Mouse (Mus musculus) thymus, postnatal 10 days (tissue): ENCODE results near the gene Kcnip1.
A peak's percentile ranks its signal among the peaks of the same experiment; 100 is the strongest.

Source experiments
- DNase-seq, 2 experiments: peaks; one replicate each; pipeline ENCODE4 v3.0.0; 2021; ENCODE audit warnings: low spot score in 2 of 2

Kcnip1 gene

GRCm38 (mm10) chr11:33766976-33767938 is 225.7 kb downstream of the Kcnip1 start:
- no peak for DNase-seq

- DNase-seq = no peak
These were observed 231.7 kb downstream of the Kcnip1 start for GRCm38 (mm10) chr11:33761201-33761755.

GRCm38 (mm10) chr11:33756624-33757023 is 236.3 kb downstream of the Kcnip1 start:
- no peak for DNase-seq

DNA sequence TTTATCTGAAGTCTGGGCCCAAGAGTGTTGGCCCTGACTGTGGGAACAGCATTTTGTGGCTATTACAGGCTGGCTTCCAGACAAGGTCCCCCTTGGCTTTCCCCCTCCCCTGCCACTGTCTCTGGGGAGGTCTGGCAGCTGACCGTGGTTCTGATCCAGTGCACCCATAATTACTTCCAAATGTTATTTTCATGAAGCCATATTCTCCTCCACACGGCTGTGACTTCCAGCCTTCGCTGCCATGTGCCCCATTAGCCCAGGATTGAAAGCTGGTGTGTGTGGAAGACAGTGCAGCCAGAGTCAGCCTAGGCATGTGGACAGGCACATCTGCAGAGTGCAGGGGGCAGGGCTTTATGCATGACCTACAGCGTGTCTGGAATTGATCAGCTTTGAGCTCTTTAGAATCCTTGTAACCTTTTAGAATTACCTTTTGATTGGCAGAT is 240.5 kb downstream of the Kcnip1 start:
- no peak for DNase-seq

DNA sequence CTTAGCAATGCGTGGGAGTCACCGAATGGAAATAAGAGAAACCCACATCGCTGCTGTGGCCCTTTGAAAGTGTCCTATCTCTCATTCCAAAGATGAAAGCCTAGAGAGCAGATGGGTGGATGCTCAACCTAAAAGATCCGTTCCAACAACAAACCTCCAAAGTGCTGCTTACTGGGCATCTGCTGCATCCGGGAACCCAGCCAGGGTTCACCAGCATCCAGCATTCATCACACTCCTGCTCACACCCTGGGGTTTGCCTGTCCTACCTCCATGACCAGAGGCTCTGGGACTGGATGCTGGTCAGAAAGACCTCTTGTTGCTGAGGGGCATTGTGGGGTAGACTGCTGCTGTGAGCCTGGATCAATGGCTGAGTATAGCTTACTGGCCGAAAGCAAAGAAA is 241.4 kb downstream of the Kcnip1 start:
- no peak for DNase-seq

DNA sequence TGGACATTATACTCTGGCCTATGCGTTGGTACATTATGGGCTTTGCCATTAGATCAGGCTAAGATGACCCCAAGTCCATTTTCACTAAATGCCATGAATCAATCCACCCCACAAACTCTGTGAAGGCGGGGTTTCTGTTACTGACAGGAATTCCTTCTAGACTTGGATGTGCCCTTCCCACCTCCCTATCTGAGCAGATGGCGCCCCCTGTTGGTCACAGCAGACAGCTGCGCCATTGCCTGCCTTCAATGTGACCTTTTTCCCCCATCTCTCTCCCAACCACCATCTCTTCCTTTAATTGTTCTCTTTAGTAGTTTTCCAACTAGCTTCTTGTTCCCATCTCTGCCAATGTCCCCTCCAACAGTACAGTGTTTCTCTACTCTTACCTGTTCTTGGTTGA is 243.0 kb downstream of the Kcnip1 start:
- DNase-seq = peak in 1 of 2 experiments; percentile 7

- peak in 1 of 2 experiments; percentile 4 for DNase-seq
These were observed 243.5 kb downstream of the Kcnip1 start for GRCm38 (mm10) chr11:33749408-33749807.

DNA sequence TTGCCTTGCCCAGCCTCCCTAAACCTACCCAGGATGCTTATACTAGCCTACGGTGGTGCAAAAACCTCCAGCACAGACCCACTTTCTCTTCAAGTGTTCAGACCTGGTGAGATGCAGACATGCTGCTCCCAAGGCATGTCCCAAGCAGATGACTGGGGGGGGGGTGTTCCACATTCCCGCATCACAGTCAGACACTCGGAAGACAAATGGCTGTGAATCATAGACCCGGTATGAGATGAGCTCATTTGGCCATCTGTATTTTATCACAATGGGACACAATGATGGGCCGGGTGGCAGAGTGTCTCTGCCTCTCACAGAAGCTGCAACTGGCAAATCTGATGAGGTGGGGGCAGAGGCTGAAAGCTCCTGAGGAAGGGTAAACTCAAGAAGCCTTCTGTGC is 244.2 kb downstream of the Kcnip1 start:
- no peak for DNase-seq

- DNase-seq = no peak
These were observed 245.5 kb downstream of the Kcnip1 start for GRCm38 (mm10) chr11:33747402-33747955.

DNA sequence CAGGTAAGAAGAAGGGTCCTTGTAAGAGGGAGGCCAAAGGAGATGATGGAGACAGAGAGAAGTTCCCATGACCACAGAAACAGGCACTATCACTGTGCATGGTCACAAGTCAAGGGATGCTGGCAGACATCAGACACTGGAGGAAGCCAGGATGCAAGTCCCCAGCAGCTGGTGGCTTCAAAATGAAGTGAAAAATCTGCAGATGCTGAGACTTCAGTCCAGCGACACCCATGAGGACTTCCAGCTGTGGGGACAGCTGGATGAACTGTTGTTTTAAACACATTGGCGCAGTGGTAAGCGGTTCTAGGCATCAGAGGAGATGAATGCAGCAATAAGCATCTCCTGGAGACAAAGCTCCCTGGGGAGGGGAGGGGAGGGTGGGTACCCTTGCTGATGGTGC is 246.6 kb downstream of the Kcnip1 start:
- no peak for DNase-seq

GRCm38 (mm10) chr11:33745821-33746329 is 247.1 kb downstream of the Kcnip1 start:
- DNase-seq = no peak

DNA sequence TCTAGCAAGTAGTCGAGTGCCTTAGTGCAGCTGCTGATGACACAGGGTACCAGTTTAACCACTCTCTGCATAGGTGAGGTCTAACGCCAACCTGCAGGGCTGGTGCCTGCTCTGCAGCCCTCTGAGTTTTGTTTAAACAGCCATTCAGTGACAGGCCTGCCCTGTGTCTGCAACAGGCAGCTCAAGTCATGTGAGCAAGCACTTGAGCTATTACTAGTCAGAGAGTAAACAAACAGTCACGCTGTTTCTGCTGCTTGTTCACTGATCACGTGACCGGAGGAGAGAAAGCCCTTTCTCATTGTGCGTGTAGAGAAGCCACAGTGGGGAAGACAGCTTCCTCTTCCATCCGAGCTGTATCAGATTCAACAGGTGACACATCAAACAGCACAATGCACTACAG is 248.5 kb downstream of the Kcnip1 start:
- peak in 1 of 2 experiments; percentile 9 for DNase-seq

- no peak for DNase-seq
These were observed 252.8 kb downstream of the Kcnip1 start for GRCm38 (mm10) chr11:33740187-33740586.

DNA sequence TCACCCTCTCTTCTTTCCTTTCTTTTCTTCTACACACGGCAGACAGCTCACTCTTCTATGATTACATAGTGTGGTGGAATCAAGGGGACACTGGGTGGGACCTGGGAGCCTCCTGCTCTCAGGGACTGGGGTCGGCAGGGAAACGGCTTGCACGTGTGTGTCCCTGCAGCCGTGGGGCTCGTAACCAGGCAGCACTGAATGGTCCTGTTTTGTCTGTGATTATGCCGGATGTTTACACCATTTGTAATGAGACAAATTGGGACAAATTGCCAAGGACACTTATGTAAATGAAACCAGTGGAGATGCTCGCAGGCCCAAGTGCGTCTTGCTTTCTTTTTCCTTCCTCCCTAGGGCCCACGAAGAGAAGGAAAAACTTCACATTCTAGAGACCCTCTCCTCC is 256.5 kb downstream of the Kcnip1 start:
- no peak for DNase-seq

GRCm38 (mm10) chr11:33733269-33733668 is 259.7 kb downstream of the Kcnip1 start:
- peak in 1 of 2 experiments; percentile 46 for DNase-seq

GRCm38 (mm10) chr11:33732358-33732757 is 260.6 kb downstream of the Kcnip1 start:
- no peak for DNase-seq

DNA sequence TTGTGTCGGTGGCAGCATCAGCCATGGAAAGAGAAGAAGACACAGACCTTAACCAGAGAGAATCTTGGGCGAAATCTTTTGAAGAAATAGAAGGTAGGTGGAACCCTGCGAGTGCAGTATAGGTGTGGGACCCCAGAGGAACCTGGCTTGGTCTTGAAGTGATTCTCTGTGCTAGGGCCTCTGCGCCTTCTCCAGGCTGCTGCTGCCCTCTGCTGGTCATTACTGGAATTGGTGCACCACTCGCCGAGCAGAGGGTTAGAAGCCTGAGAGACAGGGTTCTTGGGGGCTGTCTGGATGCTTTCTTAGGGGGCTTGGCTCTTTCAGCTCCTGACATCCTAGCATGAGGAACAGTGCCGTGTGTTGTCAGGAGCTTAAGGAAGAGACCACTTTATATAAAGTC is 271.7 kb downstream of the Kcnip1 start:
- DNase-seq = peak; percentile 17 to 70

DNA sequence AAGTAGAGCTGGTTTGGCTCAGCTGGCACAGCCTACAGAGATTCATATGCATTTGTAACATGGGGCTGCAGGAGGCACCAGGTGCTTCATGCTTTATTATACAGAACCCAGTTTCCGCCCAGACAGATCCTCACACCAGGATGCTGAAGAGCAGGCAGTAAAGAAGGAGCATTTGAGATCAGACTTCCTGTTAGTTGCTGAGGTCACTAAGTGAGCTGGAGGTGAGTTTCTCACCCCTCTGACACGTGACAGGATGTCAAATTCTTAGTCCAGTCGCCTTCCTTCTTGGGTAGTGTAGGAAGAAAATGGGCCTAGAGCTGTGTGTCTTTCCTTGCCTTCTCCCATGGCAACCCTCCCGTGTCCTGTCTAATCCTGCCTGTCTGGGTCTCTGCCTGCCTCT is 286.2 kb downstream of the Kcnip1 start:
- no peak for DNase-seq

DNA sequence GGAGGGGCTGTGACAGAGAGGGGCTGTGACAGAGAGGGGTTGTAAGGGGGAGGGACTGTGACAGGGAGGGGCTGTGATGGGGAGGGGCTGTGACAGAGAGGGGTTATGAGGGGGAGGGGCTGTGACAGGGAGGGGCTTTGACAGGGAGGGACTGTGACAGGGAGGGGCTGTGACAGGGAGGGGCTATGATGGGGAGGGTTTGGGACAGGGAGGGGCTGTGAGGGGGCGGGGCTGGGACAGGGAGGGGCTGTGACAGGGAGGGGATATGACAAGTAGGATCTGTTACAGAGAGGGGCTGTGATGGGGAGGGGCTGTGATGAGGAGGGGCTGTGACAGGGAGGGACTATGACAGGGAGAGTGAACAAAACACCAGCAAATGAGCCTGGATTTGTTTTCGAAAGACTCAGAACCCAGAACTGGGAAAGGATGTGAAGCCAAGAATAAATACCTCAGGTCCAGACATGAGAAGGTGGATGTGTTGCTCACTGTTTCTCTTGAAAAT is 290.9 kb downstream of the Kcnip1 start:
- no peak for DNase-seq

DNA sequence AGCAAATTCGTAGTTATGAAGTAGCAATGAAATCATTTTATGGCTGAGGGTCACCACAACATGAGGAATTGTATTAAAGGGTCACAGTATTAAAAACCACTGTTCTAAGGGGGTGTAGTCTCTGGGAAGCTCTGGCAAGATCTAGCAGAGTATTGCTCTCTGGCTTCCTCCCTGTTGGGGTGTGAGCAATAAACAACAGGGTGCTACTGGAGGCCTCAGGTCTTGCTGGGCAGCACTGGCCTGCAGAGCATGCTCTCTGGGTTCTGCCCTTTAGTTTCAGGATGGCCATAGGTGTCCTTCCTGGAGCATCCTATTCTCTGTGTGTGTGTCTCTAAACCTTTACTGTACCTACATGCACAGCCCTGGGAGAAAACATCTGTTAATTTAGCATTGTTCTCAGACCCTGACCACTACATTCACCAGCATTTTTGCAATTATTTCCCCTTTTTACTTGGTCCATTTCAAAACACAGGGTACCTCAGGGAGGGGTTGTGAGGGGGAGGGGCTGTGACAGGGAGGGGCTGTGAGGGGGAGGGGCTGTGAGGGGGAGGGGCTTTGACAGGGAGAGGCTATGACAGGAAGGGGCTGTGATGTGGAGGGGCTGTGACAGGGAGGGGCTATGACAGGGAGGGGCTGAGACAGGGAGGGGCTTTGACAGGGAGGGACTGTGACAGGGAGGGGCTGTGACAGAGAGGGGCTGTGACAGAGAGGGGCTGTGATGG is 291.6 kb downstream of the Kcnip1 start:
- no peak for DNase-seq

- DNase-seq = no peak
These were observed 292.2 kb downstream of the Kcnip1 start for GRCm38 (mm10) chr11:33700725-33701124.

- no peak for DNase-seq
These were observed 302.8 kb downstream of the Kcnip1 start for GRCm38 (mm10) chr11:33690181-33690580.
